Mouse (Mus musculus) 416B (cell line): ENCODE measurements around the gene Capn10.
"Not testable (repeated sequence)": the region's sequence is repeated elsewhere in the genome, so short reads cannot be mapped to it uniquely, and the experiment has no call there.

Source experiments
- DNase-seq: peaks from one replicate; pipeline ENCODE4 v3.0.0; 2011; ENCODE audit warnings: low read depth

The Capn10 gene

GRCm38 (mm10) chr1:92919775-92920174 is 14.4 kb upstream of the Capn10 start:
- peak; percentile 6 for DNase-seq

DNA sequence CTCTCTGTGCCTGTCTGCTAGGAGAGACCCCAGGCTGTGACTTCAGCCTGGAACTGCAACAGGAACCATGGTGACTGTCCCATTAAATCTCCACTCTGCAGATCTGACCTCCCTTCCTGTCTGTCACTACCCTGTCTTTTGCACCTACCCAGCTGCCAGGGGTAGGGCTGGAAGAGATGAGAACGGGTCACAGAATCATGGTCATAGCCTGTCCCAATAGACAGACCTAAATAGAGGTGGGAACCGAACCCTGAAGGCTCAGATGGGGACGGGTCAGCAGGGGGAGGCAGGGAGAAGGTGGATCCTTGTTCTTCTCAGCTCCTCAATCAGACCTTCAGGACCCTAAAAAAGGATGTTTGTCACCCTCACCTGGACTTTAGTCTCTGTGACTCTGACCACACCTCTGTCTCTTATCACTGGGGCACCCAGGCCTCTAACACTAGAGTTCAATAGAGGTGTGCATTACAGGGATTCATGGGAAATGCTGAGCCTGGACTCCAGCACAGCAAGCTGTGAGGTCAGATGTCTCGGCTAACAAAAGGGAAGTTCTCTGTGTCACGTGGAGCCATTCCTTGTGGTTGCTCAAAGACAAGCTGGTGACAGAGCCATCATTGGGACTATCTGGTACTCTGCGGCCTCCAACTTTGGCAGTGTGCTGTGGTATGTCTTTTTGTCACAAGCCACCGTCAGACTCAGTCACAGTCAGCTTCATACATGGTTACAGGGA is 13.5 kb upstream of the Capn10 start:
- DNase-seq, result peak; percentile 33

DNA sequence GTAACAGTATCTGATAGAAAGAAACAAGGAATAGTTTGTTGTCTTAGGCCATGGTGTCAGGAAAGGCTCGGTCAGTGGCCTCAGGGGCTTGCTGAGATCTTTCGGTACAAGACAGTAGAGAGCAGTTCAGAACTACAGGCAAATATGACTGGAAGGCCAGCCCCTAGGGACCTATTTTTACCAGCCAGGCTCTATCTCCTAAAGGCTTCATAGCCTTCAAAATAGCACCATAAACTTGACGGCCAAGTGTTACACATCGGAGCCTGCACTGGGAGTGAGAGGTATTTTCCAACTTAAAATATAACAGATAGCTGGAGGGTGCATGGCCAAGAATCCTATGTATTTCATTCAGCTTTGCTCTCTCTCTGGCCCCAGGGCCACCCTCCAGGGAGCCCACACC is 12.7 kb upstream of the Capn10 start:
- DNase-seq, result no peak

DNA sequence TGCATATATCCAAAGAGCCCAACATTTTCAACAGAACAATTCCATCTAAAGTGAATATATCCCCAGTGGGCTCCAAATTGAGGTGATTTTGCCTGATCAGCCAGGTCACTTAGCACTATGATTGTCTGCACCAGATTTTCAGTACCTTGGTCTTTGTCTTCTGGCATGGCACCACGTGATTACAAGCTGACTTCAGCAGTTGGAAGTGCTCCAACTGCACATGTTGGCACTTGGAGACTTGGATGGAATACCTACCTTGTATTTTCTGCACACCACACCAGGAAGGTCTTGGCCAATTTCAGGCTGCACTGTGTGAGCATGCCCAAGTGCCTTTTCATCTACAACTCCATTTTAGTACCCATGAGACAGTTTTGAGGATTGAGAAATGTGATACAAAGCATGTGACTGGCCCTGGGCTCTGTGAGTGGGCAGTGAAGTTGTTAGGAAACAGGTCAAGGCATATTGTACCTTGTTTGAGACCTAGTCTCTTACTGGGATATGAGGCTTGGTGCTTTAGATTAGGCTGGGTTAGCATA is 3.9 kb upstream of the Capn10 start:
- no peak for DNase-seq

GRCm38 (mm10) chr1:92933611-92934010 is 565 bp upstream of the Capn10 start:
- peak; percentile 56 for DNase-seq

- peak; percentile 86 for DNase-seq
Measured at GRCm38 (mm10) chr1:92935054-92935962, 1.1 kb downstream of the Capn10 start.

- peak; percentile 33 for DNase-seq
Measured at GRCm38 (mm10) chr1:92935977-92936376, 1.8 kb downstream of the Capn10 start.

DNA sequence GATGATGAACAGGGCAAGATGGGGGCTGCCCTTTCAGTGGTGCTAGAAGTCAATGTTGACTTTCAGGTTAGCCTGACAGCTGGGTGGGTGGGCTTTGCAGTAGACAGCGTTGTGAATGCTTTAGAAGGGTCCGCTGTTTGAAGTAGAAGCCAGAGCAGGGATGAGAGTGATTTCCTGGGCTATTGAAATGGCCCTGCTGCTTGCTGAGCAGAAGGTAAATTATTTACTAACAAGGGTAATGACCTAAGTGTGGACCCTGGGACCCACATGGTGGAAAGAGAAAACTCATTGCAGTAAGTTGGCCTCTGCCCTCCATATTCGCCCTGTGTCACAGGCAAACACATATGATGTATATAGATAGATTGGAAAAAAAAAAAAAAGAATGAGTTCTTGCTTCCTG is 2.3 kb downstream of the Capn10 start:
- DNase-seq, result no peak

GRCm38 (mm10) chr1:92937797-92938196 is 3.6 kb downstream of the Capn10 start:
- no peak for DNase-seq

DNA sequence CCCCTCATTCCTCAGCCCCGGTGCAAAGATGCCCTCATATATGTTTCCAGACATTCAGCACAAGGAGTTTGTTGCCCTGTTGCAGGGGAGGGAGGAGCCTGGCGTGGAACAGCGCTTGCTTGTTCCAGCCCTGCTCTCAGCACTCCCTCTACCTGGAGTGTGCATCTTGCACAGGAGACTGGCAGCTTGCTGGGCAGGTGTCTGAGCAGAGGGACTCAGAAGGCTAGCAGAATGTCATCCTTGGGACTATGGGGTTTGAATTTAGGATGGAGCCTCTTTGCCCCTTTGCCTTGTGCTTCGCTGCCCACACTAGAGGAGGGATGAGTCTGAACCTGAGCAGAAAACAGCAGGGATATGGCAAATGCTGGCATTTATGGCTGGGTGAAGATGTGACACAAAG is 5.6 kb downstream of the Capn10 start:
- no peak for DNase-seq

DNA sequence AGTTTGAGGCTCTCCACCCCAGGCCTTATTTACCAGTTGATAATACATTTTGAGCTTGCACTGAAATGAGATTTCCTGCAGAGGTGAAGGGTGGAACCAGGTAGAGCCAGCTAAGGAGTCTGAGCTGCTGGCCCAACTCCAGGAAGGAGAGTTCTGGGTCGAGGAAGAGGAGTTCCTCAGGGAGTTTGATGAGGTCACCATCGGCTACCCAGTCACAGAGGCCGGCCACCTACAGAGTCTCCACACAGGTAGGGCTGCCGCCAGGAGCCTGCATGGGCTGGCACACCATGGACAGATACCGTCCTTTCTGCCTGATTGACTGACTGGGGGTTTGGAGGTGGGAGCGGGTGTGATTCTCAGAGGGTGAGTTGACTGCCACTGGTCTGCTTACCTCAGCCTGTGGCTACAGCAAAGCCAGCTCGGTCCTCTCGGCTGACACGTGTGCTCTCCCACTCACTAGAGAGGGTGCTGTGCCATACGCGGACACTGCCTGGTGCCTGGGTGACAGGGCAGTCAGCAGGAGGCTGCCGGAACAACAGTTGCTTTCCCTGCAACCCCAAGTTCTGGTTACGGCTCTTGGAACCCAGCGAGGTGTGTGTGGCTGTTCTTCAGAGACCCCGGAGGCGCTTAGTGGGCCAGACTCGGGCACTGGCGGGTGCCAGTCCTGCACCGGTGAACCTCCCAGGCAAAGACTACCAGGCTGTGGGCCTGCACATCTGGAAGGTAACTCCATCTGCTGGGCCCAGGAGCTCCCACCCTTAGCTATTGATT is 9.2 kb downstream of the Capn10 start:
- DNase-seq, result no peak

DNA sequence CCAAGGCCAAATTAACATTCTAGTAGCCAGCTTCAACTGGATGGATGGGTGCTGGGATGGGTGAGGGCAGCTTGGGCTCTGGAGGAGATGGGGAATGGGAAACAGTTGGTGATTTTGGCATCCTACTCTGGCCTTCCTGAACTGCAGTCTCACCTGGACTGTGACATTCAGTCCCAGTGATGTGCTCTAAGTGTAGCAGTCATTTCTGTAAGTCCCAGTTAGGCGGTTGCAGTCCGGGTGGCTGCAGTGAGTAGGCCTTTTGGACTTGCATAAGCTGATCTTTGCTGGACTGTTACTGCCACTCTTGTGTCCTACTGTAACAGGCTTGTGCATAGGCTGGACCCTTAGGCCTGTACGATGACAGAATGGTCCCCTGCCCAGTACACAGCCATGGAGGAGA is 13.8 kb downstream of the Capn10 start:
- no peak for DNase-seq

GRCm38 (mm10) chr1:92949426-92949825 is 15.2 kb downstream of the Capn10 start:
- peak; percentile 42 for DNase-seq

GRCm38 (mm10) chr1:92950607-92951006 is 16.4 kb downstream of the Capn10 start, which contains the start of gene Gpr35:
Gene Gpr35, plus strand, starts transcription at chr1:92950865.
- DNase-seq, result no peak

DNA sequence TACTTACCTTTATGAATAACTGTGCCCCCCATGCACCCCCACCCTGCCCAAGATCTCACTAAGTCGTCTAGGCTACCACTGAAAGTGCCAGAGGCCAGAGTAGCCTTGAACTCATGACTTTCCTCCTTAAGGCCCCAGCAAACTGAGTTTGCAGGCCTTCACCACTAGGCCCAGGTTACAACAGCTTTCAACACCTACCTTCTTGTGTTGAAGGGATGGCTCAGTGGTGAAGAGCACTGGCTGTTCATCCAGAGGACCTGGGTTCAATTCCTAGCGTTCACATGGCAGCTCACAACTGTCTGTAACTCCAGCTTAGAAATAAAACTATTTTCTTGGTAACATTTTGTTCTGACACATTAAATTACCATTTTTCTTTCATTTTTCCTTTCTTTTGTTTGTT is 19.5 kb downstream of the Capn10 start:
- no peak for DNase-seq

DNA sequence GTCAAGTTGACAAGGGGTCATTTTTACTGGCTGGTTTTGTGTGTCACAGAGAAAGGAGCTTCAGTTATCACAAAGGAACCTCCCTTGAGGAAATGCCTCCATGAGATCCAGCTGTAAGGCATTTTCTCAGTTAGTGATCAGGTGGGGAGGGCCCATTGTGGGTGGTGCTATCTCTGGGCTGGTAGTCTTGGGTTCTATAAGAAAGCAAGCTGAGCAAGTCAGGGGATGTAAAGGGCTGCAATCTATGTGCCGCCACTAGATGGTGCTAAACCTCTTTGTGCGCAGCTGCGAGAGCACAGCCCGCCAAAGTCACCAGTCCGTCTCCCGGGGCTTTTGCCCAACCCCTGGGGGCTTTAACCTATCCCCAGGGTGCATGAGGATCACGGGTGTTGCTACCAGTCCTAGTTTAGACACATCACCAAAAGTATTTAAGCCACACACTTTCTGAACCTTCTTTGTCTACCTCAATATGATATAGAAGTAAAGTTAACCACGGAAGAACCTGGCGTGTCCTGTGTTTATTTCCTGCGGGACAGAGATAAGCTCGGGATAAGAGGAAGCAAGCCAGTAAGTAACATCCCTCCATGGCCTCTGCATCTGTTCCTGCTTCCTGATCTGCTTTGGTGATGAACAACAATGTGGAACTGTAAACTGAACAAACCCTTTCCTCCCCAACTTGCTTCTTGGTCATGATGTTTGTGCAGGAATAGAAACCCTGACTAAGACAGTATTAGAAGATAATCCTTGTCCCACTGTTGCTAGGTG is 22.6 kb downstream of the Capn10 start:
- peak; percentile 33 for DNase-seq

- no peak for DNase-seq
Measured at GRCm38 (mm10) chr1:92958999-92959398, 24.8 kb downstream of the Capn10 start.

DNA sequence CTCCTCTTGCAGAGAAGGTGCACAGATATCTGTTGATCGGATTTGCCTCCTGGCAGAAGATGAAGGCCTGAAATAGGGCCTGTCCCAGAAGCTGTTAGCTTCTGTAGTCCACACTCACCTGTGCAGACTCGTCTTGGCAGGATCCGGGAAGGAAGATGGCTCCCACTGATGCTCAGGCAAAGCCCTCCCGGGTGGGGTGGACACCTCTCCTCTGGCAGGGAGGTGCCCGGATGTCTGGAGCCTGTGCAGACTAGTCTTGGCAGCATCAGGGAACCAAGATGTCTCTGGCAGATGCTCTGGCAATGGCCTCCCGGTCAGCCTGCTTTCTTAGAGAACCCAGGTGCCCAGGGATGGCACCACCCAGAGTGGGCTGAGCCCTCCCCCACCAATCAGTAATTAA is 36.6 kb downstream of the Capn10 start:
- not testable (repeated sequence) for DNase-seq

DNA sequence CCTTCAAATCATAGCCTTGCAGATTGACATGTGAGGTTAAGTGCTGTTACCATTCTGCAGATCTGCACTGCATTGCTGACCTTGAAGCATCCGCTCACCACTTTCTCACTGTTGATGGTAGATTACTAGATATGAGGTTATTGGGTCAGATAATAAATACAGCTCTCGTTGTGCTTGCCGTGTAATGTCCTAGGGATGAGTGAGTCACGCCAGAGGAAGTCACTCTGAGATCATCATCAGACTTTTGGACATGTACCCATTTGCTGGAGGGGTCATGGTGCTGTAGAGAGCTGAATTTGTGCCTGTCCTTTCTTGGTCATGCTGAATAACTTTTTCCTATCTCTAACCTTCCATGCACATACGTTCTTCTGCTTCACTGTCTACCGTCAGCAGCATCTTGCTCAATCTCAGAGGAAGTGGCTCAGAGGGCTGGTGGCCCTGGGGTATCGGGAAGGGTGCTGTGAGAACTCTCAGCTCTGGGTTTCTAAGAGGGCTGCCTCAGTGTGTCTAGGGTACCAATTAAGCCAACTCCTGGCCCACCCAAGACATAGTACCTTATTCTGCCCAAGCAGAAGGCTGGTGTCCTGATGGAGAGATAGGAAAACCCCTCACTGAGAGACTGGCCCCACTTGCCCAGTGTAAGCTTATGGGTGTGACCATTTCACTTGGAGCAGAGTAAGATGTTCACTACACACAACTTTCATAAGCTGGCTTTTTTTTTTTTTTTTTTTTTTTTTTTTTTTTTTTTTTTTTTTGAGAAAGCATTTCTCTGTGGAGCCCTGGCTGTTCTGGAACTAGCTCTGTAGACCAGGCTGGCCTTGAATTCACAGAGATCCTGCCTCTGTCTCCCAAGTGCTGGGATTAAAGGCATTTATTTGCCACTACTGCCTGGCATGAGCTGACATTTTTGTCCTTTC is 38.0 kb downstream of the Capn10 start:
- DNase-seq, result peak; percentile 97

DNA sequence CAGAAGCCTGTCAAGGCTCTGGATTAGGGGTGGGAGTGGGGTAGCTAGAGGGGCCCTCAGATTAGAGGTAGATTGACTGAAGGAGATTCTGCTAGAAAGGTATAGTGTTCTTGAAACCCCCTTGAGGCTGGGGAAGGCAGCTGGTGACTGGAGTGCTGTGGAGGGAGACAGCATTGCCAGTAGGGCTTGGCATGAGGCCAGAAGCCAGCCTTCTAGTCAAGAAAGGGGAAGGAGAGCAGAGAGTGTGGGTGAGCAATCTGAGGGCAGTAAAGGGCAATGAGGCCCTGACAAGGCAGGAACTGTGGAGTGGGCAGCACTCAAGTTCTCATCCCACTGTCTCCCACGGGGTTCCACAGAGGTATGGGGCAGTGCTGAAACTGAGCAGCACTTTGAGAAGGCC is 38.7 kb downstream of the Capn10 start:
- DNase-seq, result peak; percentile 91
